Mouse (Mus musculus) yolk sac, embryonic 10.5 days (tissue): ENCODE results near the gene Taok3.
A peak's percentile ranks its signal among the peaks of the same experiment; 100 is the strongest.
"Not testable (repeated sequence)": the region's sequence is repeated elsewhere in the genome, so short reads cannot be mapped to it uniquely, and the experiment has no call there.

Experiments used
- DNase-seq: peaks from one replicate; pipeline ENCODE4 v3.0.0-alpha.2; 2017; ENCODE audit warnings: low spot score

Taok3 gene

GRCm38 (mm10) chr5:117267913-117268312 lies 148.0 kb downstream of the Taok3 start:
- DNase-seq = no peak

GRCm38 (mm10) chr5:117268749-117269148 lies 148.8 kb downstream of the Taok3 start:
- DNase-seq = no peak

- no peak for DNase-seq
Observed at GRCm38 (mm10) chr5:117269395-117269794, 149.5 kb downstream of the Taok3 start.

GRCm38 (mm10) chr5:117271945-117272344 lies 152.0 kb downstream of the Taok3 start:
- DNase-seq = no peak

GRCm38 (mm10) chr5:117274817-117275216 lies 154.9 kb downstream of the Taok3 start:
- DNase-seq = no peak

- DNase-seq = no peak
Observed at GRCm38 (mm10) chr5:117277784-117278183, 157.9 kb downstream of the Taok3 start.

GRCm38 (mm10) chr5:117278809-117279668 lies 159.1 kb downstream of the Taok3 start:
- DNase-seq = no peak

- DNase-seq = no peak
Observed at GRCm38 (mm10) chr5:117279669-117280050, 159.7 kb downstream of the Taok3 start.

- no peak for DNase-seq
Observed at GRCm38 (mm10) chr5:117281536-117281935, 161.6 kb downstream of the Taok3 start.

- DNase-seq = no peak
Observed at GRCm38 (mm10) chr5:117282360-117282759, 162.4 kb downstream of the Taok3 start.

- DNase-seq = no peak
Observed at GRCm38 (mm10) chr5:117284029-117284428, 164.1 kb downstream of the Taok3 start.

- DNase-seq = no peak
Observed at GRCm38 (mm10) chr5:117284682-117285081, 164.8 kb downstream of the Taok3 start.

GRCm38 (mm10) chr5:117285266-117285665 lies 165.3 kb downstream of the Taok3 start:
- DNase-seq = no peak

GRCm38 (mm10) chr5:117286286-117286685 lies 166.4 kb downstream of the Taok3 start:
- DNase-seq = no peak

GRCm38 (mm10) chr5:117286831-117287822 lies 167.2 kb downstream of the Taok3 start, which contains the start of gene Pebp1:
Pebp1 (minus strand) TSS chr5:117287625.
- DNase-seq = peak; percentile 94

GRCm38 (mm10) chr5:117289646-117290045 lies 169.7 kb downstream of the Taok3 start:
- no peak for DNase-seq

GRCm38 (mm10) chr5:117290081-117290480 lies 170.2 kb downstream of the Taok3 start:
- DNase-seq = no peak

- no peak for DNase-seq
Observed at GRCm38 (mm10) chr5:117291312-117291711, 171.4 kb downstream of the Taok3 start.

- no peak for DNase-seq
Observed at GRCm38 (mm10) chr5:117292547-117292946, 172.6 kb downstream of the Taok3 start.

GRCm38 (mm10) chr5:117293776-117294175 lies 173.8 kb downstream of the Taok3 start:
- not testable (repeated sequence) for DNase-seq

GRCm38 (mm10) chr5:117295011-117295410 lies 175.1 kb downstream of the Taok3 start:
- no peak for DNase-seq

GRCm38 (mm10) chr5:117302899-117303298 lies 183.0 kb downstream of the Taok3 start:
- DNase-seq = no peak
